Mouse (Mus musculus) neural tube, embryonic 11.5 days (tissue): ENCODE results near the gene Map4k4. TPM values are rescaled to one million over a fixed set of nuclear protein-coding genes. Genes with fewer than 3 reads are reported as not detected.

ENCODE experiments used
- ATAC-seq: fragments of 200-750 bp; cut with Nextera tagmentation; 2 replicates; pipeline ENCODE4 v1.8.0; 2017; ENCODE audit warnings: moderate number of reproducible peaks, mild to moderate bottlenecking, moderate TSS enrichment, moderate library complexity; ENCODE audit not compliant: insufficient read depth, low FRiP score, low TSS enrichment
- DNase-seq: peaks from one replicate; pipeline ENCODE4 v3.0.0-alpha.2; 2015; ENCODE audit warnings: low spot score
- H3K27ac ChIP-seq: fragments of 300-500 bp; sonication (generic); 2 replicates; pipeline ENCODE4 v1.5.1; 2014; ENCODE audit warnings: low read depth, mild to moderate bottlenecking, low read length
- H3K27me3 ChIP-seq: fragments of 300-500 bp; sonication (generic); 2 replicates; pipeline ENCODE4 v1.6.1; 2014; ENCODE audit warnings: mild to moderate bottlenecking, low read length, mixed read lengths; ENCODE audit not compliant: control insufficient read depth, insufficient read depth
- H3K36me3 ChIP-seq: fragments of 300-500 bp; sonication (generic); 2 replicates; pipeline ENCODE4 v1.6.1; 2014; ENCODE audit warnings: mild to moderate bottlenecking, low read length, moderate library complexity, mixed read lengths; ENCODE audit not compliant: control insufficient read depth, insufficient read depth
- H3K4me1 ChIP-seq: fragments of 300-500 bp; sonication (generic); 2 replicates; pipeline ENCODE4 v1.6.1; 2014; ENCODE audit warnings: low read length, mixed read lengths; ENCODE audit not compliant: control insufficient read depth, insufficient read depth
- H3K4me2 ChIP-seq: fragments of 300-500 bp; sonication (generic); 2 replicates; pipeline ENCODE4 v1.6.1; 2014; ENCODE audit warnings: low read depth, mild to moderate bottlenecking, moderate library complexity
- H3K4me3 ChIP-seq: fragments of 300-500 bp; sonication (generic); 2 replicates; pipeline ENCODE4 v1.5.1; 2014; ENCODE audit warnings: low read depth, low read length
- H3K9ac ChIP-seq: fragments of 300-500 bp; sonication (generic); 2 replicates; pipeline ENCODE4 v1.6.1; 2014; ENCODE audit warnings: mild to moderate bottlenecking, low read length
- H3K9me3 ChIP-seq: fragments of 300-500 bp; sonication (generic); 2 replicates; pipeline ENCODE4 v1.6.1; 2016; ENCODE audit warnings: low read length; ENCODE audit not compliant: control insufficient read depth
- WGBS: fragments of 180-500 bp; shearing (Covaris S2); extraction: QIAGEN DNeasy Blood & Tissue Kit; methylation state at CpG from one replicate; pipeline ENCODE4 v1.1.7; 2014; 5-methylcytosine and 5-hydroxymethylcytosine counted together
- polyA plus RNA-seq: library from polyadenylated mRNA; unstranded; fragments of >200 nt; fragmentation: Nextera tagmentation; extraction: Ambion mirVana; gene quantifications from 2 replicates; pipeline ENCODE4 v1.2.1, GENCODE M21; 2014

The Map4k4 gene
- polyA plus RNA-seq, 1 experiment from 2014 or later, result 39.4 TPM

DNA sequence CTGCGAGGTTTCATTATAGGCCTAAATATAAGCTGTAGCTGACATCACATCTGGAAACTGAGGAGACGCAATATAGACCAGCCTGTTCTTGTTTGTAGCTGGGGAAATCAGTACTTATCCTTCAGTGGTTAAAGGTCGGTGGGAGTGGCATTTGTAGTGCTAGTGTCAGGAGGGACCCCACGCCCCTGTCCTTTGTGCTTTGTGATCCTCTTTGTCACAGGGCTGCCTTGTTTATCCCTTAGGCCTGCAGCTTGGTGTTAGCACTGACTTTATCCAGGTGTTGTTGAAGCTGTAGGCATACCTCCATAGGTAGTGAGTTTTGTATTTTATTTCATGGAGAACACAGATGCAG, 44.2 kb downstream of the Map4k4 start:
- Histone ChIP-seq H3K27ac (no peak overlapping the region), H3K9me3 (no peaks in the 10 kb centered on the region), H3K4me3 (no peak overlapping the region), H3K9ac (no peak overlapping the region), H3K36me3 (no peaks in the 10 kb centered on the region), H3K27me3 (no peaks in the 10 kb centered on the region), H3K4me2 (no peak overlapping the region), H3K4me1 (peaks cover 78% of the 10 kb centered on the region)
- ATAC-seq (no peak), DNase-seq (no peak)
- WGBS, result 47% methylated on average over 4 of the region's 4 CpGs

DNA sequence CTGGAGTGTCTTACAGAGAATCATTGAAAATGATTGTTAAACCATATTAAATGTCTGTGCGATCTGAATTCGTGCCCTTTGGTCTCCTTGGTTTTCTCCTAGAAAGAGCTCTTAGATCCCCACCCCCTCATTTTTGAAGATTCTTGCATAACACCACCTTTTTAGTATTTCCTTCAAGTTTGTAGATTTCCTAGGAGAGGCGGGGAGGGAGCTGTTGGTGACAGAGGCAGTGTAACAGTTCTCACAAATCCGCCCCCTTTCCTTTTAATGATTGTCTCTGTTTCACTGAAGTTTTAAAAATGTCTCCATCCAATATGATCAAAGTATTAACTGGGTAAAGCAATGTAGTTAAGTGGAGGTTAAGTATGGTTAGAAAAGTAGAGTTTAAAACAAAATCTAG, 45.7 kb downstream of the Map4k4 start:
- no peak overlapping the region for H3K27ac ChIP-seq

DNA sequence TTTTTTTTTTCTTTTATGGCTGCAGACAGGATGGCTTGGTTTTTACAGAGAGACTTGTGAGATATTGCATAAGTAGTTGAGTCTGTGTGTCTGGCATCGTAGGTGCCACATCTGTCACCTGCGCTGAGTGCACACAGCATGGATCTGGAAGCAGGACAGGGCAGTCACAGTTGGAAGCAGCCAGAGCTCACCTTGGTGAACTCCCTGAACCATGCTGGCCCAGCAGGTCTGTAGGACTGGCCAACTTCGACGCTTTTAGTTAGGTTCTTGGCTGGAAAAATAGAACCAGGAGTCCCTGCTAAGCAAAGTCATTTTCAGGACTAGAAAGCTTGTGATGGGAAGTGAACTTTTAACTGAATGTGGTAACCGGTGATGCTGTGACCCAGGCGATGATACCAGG, 46.5 kb downstream of the Map4k4 start:
- Histone ChIP-seq H3K4me2 (no peak overlapping the region), H3K27me3 (no peaks in the 10 kb centered on the region), H3K36me3 (no peaks in the 10 kb centered on the region), H3K27ac (peak overlapping the region; percentile 58), H3K9me3 (no peaks in the 10 kb centered on the region), H3K9ac (no peak overlapping the region), H3K4me3 (no peak overlapping the region), H3K4me1 (peaks cover 64% of the 10 kb centered on the region)
- DNase-seq (no peak), ATAC-seq (no peak)
- 64% methylated on average over 6 of the region's 6 CpGs for WGBS

More for the DNA sequence above, 45.7 kb downstream of the Map4k4 start:
- Histone ChIP-seq H3K4me1 (peaks cover 69% of the 10 kb centered on the region), H3K4me2 (no peak overlapping the region), H3K4me3 (no peak overlapping the region), H3K27me3 (no peaks in the 10 kb centered on the region), H3K9ac (no peak overlapping the region), H3K36me3 (no peaks in the 10 kb centered on the region), H3K9me3 (no peaks in the 10 kb centered on the region)
- ATAC-seq, result no peak
- no peak for DNase-seq
- WGBS, result 70% methylated on average over 4 of the region's 4 CpGs

DNA sequence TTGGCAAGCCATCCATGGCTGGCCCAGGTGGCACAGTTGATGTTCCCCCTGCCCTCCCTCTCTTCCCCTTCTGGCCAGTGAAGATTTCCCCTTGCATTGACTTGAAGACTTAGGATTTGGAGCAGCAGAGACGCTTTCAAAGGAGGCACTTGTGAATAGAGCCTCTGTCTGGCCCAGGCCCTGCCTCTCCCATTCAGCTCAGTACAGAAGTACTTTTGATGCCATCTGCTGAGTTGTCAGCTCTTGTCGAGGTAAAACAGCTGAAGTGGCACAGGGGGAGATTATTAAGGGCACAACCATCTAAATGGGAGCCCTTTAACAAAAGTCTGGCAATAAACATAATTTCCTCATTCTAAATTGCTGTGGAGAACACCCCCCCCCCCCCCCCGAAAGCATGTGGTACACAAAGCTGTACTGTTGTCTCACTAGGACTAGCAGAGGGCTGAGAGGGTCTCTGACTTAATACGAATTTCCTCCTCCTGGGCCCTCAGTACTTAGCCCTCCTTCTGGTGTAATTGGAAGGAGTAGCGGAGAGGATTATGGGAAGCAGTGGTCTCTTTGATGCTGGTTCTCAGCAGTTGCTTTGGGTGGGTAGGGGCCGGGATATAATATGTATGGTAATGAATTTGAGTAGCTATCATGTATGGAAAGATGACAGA, 47.1 kb downstream of the Map4k4 start:
- DNase-seq (peak; percentile 51), ATAC-seq (peak; percentile 72)

DNA sequence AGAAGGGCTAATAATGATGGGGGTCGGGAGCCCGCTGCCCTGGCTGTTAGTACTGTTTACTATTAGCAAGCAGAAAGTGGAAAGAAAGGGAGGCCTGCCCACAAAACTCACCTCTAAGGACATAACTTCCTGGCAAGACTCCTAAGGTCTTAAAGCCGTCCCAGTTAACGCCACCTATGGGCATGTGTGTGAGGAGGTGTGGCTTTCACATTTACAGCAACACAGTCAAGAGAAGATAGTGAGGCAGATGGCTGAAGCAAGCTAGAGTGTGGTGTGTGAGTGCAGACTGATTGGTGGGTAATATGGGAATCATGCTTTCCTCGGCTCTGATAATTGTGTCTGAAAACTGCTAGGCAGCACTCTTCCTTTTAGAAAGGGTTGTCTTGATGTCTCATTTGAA, 48.5 kb downstream of the Map4k4 start:
- Histone ChIP-seq H3K4me1 (peaks cover 45% of the 10 kb centered on the region), H3K9me3 (no peaks in the 10 kb centered on the region), H3K4me3 (no peak overlapping the region), H3K4me2 (no peak overlapping the region), H3K9ac (no peak overlapping the region), H3K27ac (no peak overlapping the region), H3K27me3 (no peaks in the 10 kb centered on the region), H3K36me3 (no peaks in the 10 kb centered on the region)
- ATAC-seq, result no peak
- WGBS, result 56% methylated on average over 5 of the region's 5 CpGs
- DNase-seq, result no peak

More for the DNA sequence above, 47.1 kb downstream of the Map4k4 start:
- Histone ChIP-seq H3K27me3 (no peaks in the 10 kb centered on the region), H3K4me3 (no peak overlapping the region), H3K36me3 (no peaks in the 10 kb centered on the region), H3K4me2 (no peak overlapping the region), H3K9me3 (no peaks in the 10 kb centered on the region), H3K9ac (no peak overlapping the region), H3K4me1 (peaks cover 57% of the 10 kb centered on the region), H3K27ac (peak overlapping the region; percentile 67)
- 48% methylated on average over 6 of the region's 6 CpGs for WGBS

DNA sequence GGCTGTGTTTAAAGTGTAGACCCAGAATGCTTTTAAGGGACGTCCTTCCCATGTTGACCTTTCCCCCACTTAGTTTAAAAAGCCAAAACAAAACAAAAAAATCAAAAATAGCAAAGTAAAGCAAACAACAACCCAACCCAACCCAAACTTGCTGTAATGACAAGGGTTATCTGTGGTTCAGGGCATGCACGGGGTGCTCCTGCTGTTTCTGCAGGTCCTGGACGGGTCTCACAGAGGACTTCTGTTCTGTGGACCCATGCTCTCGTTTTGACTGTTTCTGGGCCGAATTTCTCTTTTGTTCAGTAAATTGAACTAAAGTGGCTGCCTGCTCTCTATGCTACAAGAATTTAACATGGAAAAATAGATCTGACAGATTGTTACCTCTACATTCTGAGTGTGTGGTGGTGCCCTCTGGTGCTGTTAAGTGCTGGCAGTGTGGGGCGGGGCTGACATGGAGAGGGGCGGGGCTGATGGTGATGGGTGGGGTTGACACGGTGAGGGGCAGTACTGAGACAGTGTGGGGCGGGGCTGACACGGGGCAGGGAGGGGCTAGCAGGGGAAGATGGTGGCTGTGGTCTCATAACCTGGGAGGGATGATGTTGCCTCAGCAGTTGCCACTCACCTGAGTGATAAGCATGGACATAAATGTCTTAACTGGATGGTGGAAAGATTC, 49.2 kb downstream of the Map4k4 start:
- 40% methylated on average over 10 of the region's 10 CpGs for WGBS
- Histone ChIP-seq H3K4me2 (no peak overlapping the region), H3K9me3 (no peaks in the 10 kb centered on the region), H3K4me3 (no peak overlapping the region), H3K27me3 (no peaks in the 10 kb centered on the region), H3K9ac (no peak overlapping the region), H3K36me3 (no peaks in the 10 kb centered on the region), H3K27ac (no peak overlapping the region), H3K4me1 (peaks cover 38% of the 10 kb centered on the region)
- DNase-seq (no peak), ATAC-seq (no peak)

DNA sequence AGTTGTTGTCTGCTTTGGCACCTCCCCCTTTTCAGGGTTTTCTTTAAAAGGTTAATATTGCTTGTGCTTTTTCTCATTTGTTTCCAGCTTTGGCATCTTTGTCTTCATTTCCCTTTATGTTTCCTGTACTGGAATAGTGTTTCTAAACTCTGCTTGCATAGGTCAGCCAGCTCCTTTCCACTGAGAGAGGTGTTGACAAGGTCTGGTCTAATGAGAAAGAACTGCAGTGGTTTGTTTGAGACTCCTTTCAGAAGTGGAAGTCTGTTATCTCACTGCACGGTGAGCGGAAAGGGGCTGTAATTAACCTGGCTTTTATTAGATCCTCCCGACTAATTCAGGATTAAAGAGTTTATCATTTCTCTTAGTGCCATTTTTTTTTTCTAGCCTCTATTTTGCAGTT, 49.9 kb downstream of the Map4k4 start:
- peaks cover 34% of the 10 kb centered on the region for H3K4me1 ChIP-seq
- no peak for DNase-seq
- no peak overlapping the region for H3K9ac ChIP-seq
- no peak overlapping the region for H3K4me3 ChIP-seq
- no peaks in the 10 kb centered on the region for H3K9me3 ChIP-seq
- 85% methylated on average over 3 of the region's 3 CpGs for WGBS
- no peaks in the 10 kb centered on the region for H3K27me3 ChIP-seq
- ATAC-seq, result no peak
- H3K36me3 ChIP-seq, result no peaks in the 10 kb centered on the region
- H3K4me2 ChIP-seq, result no peak overlapping the region
- no peak overlapping the region for H3K27ac ChIP-seq

DNA sequence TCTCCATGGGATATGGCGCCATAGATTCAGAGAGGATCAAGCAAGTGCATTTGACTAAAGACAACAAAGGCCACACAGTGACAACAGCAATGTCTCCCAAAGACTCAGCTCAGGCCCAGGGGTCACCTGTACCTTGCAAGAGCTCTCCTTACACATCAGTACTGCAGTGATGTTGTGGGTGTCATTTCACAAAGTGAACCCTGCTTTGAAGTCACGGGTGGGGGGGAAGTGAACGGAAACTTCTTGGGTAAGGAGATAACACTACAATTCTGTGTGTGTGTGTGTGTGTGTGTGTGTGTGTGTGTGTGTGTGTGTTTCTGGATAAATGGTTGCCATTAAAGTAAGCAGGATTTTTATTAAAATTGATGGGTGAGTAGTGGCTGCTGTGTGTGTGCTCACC, 53.9 kb downstream of the Map4k4 start:
- no peak for ATAC-seq
- DNase-seq, result no peak
- H3K9ac ChIP-seq, result no peak overlapping the region
- H3K4me3 ChIP-seq, result no peak overlapping the region
- 92% methylated on average over 3 of the region's 3 CpGs for WGBS
- no peak overlapping the region for H3K4me2 ChIP-seq
- no peak overlapping the region for H3K27ac ChIP-seq
- H3K9me3 ChIP-seq, result no peaks in the 10 kb centered on the region
- no peaks in the 10 kb centered on the region for H3K27me3 ChIP-seq
- no peaks in the 10 kb centered on the region for H3K36me3 ChIP-seq
- peaks cover 10% of the 10 kb centered on the region for H3K4me1 ChIP-seq

DNA sequence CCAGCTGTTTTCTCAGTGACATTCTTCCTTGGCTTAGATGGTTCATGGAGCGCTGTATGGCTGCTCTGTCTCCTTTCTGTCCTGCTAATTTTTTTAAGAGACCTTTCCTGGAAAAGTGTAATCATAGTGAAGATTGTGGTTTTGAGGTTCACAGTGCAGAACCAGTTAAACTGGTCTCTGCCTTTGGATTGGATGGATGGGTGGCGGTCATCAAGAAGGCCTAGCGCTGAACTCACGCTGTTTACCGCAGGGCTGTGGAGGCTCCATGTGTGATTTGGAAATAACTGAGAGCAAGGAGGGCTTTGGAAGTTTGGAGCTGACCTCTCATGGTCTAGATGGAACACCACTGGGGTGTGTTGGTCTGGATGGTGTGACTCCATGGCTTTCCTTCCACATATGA, 56.0 kb downstream of the Map4k4 start:
- Histone ChIP-seq H3K9ac (no peak overlapping the region), H3K9me3 (no peaks in the 10 kb centered on the region), H3K27me3 (no peaks in the 10 kb centered on the region), H3K4me2 (no peak overlapping the region), H3K27ac (no peak overlapping the region), H3K4me1 (peaks cover 12% of the 10 kb centered on the region; the same call in 1 of the 2 replicates), H3K36me3 (no peaks in the 10 kb centered on the region), H3K4me3 (no peak overlapping the region)
- DNase-seq (no peak), ATAC-seq (no peak)
- WGBS, result 81% methylated on average over 5 of the region's 5 CpGs
